Mouse (Mus musculus): ENCODE data around the gene Gm2016.
"Not testable (repeated sequence)": the region's sequence is repeated elsewhere in the genome, so short reads cannot be mapped to it uniquely, and the experiment has no call there.

- TF ChIP-seq GATA1, TAL1 (IDR thresholded peaks at IDR 0.05; ENCODE audit: low read length): not testable (repeated sequence)
Measured at GRCm38 (mm10) chr12:87850657-87851056, 23.2 kb upstream of the Gm2016 start.

Data from erythroblast, embryonic 14.5 days (primary cell).